Mouse (Mus musculus) kidney, postnatal 36 days (tissue): ENCODE measurements around the gene Map2k2.
A peak's percentile ranks its signal among the peaks of the same experiment; 100 is the strongest.
"Not testable (repeated sequence)": the region's sequence is repeated elsewhere in the genome, so short reads cannot be mapped to it uniquely, and the experiment has no call there.

ENCODE experiments used
- DNase-seq, 2 experiments: peaks; one replicate each; pipeline ENCODE4 v3.0.0; 2021 to 2022; ENCODE audit warnings: mixed read lengths in 2 of 2

The Map2k2 gene

GRCm38 (mm10) chr10:81177491-81177925 is 71.8 kb downstream of the Map2k2 start:
- peak in 1 of 2 experiments; percentile 74 for DNase-seq

- DNase-seq = no peak
Observed at GRCm38 (mm10) chr10:81177958-81178712, 72.4 kb downstream of the Map2k2 start.

GRCm38 (mm10) chr10:81178927-81179326 is 73.2 kb downstream of the Map2k2 start:
- no peak for DNase-seq

- no peak for DNase-seq
Observed at GRCm38 (mm10) chr10:81179451-81180342, 74.0 kb downstream of the Map2k2 start.

GRCm38 (mm10) chr10:81180946-81181345 is 75.2 kb downstream of the Map2k2 start:
- no peak for DNase-seq

GRCm38 (mm10) chr10:81181860-81182259 is 76.1 kb downstream of the Map2k2 start:
- not testable (repeated sequence) for DNase-seq

- DNase-seq = peak; percentile 96 to 99
Observed at GRCm38 (mm10) chr10:81182336-81183333, 76.9 kb downstream of the Map2k2 start, which contains the start of gene Dapk3. Gene Dapk3, plus strand, starts transcription at chr10:81183005.
